Comparison of ENCODE assay signal across 8 mouse cellular contexts in the genomic region with DNA sequence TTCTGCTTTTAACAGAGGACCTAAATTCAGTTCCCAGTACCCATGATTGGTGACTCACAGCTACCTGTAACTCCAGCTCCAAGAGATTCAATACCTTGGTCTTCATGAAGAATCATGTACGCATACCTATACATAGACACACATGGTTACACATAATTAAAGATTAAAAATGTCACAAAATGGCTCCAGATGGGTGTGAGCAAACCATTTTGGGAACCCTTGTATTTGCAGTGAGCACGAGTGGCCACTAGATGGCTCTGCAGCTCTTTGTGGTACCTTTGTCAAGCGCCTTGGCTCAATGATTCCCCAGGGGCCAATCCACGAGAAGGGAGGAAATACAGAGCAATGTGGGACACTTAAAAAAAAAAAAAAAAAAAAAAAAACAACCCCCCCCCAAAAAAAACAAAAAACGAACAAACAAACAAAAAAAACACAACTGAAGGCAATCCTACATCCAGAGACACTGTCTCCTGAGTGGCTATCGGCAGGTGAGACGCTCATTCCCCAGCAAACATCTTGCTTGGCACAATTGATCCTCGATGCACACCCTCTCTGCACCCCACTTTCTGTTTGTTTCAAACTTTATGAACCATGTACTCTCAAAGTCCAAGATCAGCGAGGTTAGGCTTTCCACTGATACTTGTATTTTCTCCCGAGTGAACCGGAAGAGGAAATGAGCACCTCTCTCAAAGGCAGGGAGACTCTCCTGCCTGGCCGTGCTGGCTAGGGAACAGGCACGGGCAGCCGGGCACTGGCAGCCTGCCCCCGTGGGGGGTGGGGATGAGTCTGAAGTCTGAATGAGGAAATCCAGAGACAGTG. TPM values are rescaled to one million over a fixed set of nuclear protein-coding genes. Genes with fewer than 3 reads are reported as not detected.
DNase-seq lines count a peak whose midpoint lies in the region; ATAC-seq and TF ChIP-seq lines count a peak whose summit lies in the region.

No protein-coding gene starts in this region.

- intact Hi-C loops in heart, adult 2 months (cut with DNase I): loop anchor here (1.0 to 5.0 kb wide), 6 partner anchors 37 to 402 kb away; a partner anchor contains a TSS

- peak; percentile 90 for TF ChIP-seq EP300 in heart, adult 2 months (IDR thresholded peaks at IDR 0.05; ENCODE audit: insufficient read depth, low read depth, low read length)

- peak overlapping the region; percentile 40 for H3K4me3 ChIP-seq in embryonic facial prominence, embryonic 13.5 days
- peak overlapping the region; percentile 52 for H3K4me3 ChIP-seq in heart, adult 2 months
- peak overlapping the region; percentile 69 for H3K4me3 ChIP-seq in kidney, adult 2 months (ENCODE audit: insufficient read depth, low read depth, low read length)
- H3K4me3 ChIP-seq in limb, embryonic 11.5 days (ENCODE audit: low read depth, low read length): peak overlapping the region; percentile 21; the same call in 1 of the 2 replicates
- peak overlapping the region; percentile 37 for H3K4me3 ChIP-seq in midbrain, embryonic 13.5 days (replicated peaks)
- H3K4me3 ChIP-seq in small intestine, adult 2 months (ENCODE audit: low read depth, low read length): peak overlapping the region; percentile 75

- peak; percentile 83 for TF ChIP-seq CTCF in heart, adult 2 months (IDR thresholded peaks at IDR 0.05)
- peak; percentile 92 for TF ChIP-seq CTCF in kidney, adult 2 months (conservative IDR thresholded peaks at IDR 0.05; ENCODE audit: insufficient read depth, insufficient read length, low read depth, low read length)
- TF ChIP-seq CTCF in small intestine, adult 2 months (IDR thresholded peaks at IDR 0.05; ENCODE audit: extremely low read depth, insufficient read length, insufficient replicate concordance, low read depth, low read length): peak; percentile 87; the same call in 1 of the 2 replicates

- 17% methylated on average over 15 of the region's 15 CpGs for WGBS in embryonic facial prominence, embryonic 13.5 days
- WGBS in heart, adult 2 months: 2% methylated on average over 15 of the region's 15 CpGs
- WGBS in kidney, adult 2 months: 2% methylated on average over 15 of the region's 15 CpGs
- 16% methylated on average over 15 of the region's 15 CpGs for WGBS in limb, embryonic 11.5 days
- WGBS in midbrain, embryonic 13.5 days: 21% methylated on average over 15 of the region's 15 CpGs
- 2% methylated on average over 15 of the region's 15 CpGs for WGBS in small intestine, adult 2 months

- no peaks in the 10 kb centered on the region for H3K27me3 ChIP-seq in embryonic facial prominence, embryonic 13.5 days
- no peaks in the 10 kb centered on the region for H3K27me3 ChIP-seq in heart, adult 2 months (ENCODE audit: control insufficient read depth, insufficient read depth, low read length)
- H3K27me3 ChIP-seq in kidney, adult 2 months (replicated peaks; ENCODE audit: control insufficient read depth, insufficient read depth, low read length): no peaks in the 10 kb centered on the region
- no peaks in the 10 kb centered on the region for H3K27me3 ChIP-seq in limb, embryonic 11.5 days (ENCODE audit: control insufficient read depth, insufficient read depth, low read length)
- no peaks in the 10 kb centered on the region for H3K27me3 ChIP-seq in midbrain, embryonic 13.5 days
- no peaks in the 10 kb centered on the region for H3K27me3 ChIP-seq in small intestine, adult 2 months (ENCODE audit: control insufficient read depth, insufficient read depth, low read length)

- no peaks in the 10 kb centered on the region for H3K79me2 ChIP-seq in heart, adult 2 months (replicated peaks; ENCODE audit: control insufficient read depth, insufficient read depth, low read length)

- H3K4me2 ChIP-seq in embryonic facial prominence, embryonic 13.5 days: peak overlapping the region; percentile 64
- H3K4me2 ChIP-seq in limb, embryonic 11.5 days (ENCODE audit: low read depth, severe bottlenecking): peak overlapping the region; percentile 47
- H3K4me2 ChIP-seq in midbrain, embryonic 13.5 days (replicated peaks): peak overlapping the region; percentile 51

- H3K9me3 ChIP-seq in embryonic facial prominence, embryonic 13.5 days: no peaks in the 10 kb centered on the region
- H3K9me3 ChIP-seq in limb, embryonic 11.5 days (ENCODE audit: control insufficient read depth, low read length): no peaks in the 10 kb centered on the region
- no peaks in the 10 kb centered on the region for H3K9me3 ChIP-seq in midbrain, embryonic 13.5 days

- ATAC-seq in embryonic facial prominence, embryonic 13.5 days (ENCODE audit: insufficient number of reproducible peaks, insufficient read depth, low FRiP score, low TSS enrichment, low read depth): no peak
- ATAC-seq in limb, embryonic 11.5 days (ENCODE audit: insufficient number of reproducible peaks, low FRiP score, low TSS enrichment, low read depth): peak; percentile 77
- ATAC-seq in midbrain, embryonic 13.5 days: peak; percentile 84

- H3K36me3 ChIP-seq in embryonic facial prominence, embryonic 13.5 days: no peaks in the 10 kb centered on the region
- H3K36me3 ChIP-seq in heart, adult 2 months (ENCODE audit: control insufficient read depth, insufficient read depth, low read length): no peaks in the 10 kb centered on the region
- no peaks in the 10 kb centered on the region; the same call in 1 of the 2 replicates for H3K36me3 ChIP-seq in kidney, adult 2 months (ENCODE audit: control insufficient read depth, insufficient read depth, low read length)
- H3K36me3 ChIP-seq in limb, embryonic 11.5 days (ENCODE audit: control insufficient read depth, insufficient read depth, low read length): no peaks in the 10 kb centered on the region
- no peaks in the 10 kb centered on the region for H3K36me3 ChIP-seq in midbrain, embryonic 13.5 days
- H3K36me3 ChIP-seq in small intestine, adult 2 months (ENCODE audit: control insufficient read depth, insufficient read depth, low read length): peaks cover 8% of the 10 kb centered on the region

- 0 out of 2 replicates have a peak, but pooled peaks cover 4% of the 10 kb centered on the region for H3K4me1 ChIP-seq in embryonic facial prominence, embryonic 13.5 days
- no peaks in the 10 kb centered on the region for H3K4me1 ChIP-seq in heart, adult 2 months (ENCODE audit: control insufficient read depth, insufficient read depth, low read length)
- H3K4me1 ChIP-seq in kidney, adult 2 months (ENCODE audit: control insufficient read depth, insufficient read depth, low read length): no peaks in the 10 kb centered on the region
- H3K4me1 ChIP-seq in limb, embryonic 11.5 days (ENCODE audit: control insufficient read depth, insufficient read depth, low read length): no peaks in the 10 kb centered on the region
- no peaks in the 10 kb centered on the region for H3K4me1 ChIP-seq in midbrain, embryonic 13.5 days (replicated peaks)
- peaks cover 5% of the 10 kb centered on the region; the same call in 1 of the 2 replicates for H3K4me1 ChIP-seq in small intestine, adult 2 months (ENCODE audit: control insufficient read depth, insufficient read depth, insufficient read length, low read length)

- H3K9ac ChIP-seq in embryonic facial prominence, embryonic 13.5 days: peak overlapping the region; percentile 61
- peak overlapping the region; percentile 71 for H3K9ac ChIP-seq in heart, adult 2 months (ENCODE audit: low read depth, low read length)
- peak overlapping the region; percentile 32 for H3K9ac ChIP-seq in limb, embryonic 11.5 days (ENCODE audit: low read length)
- peak overlapping the region; percentile 54 for H3K9ac ChIP-seq in midbrain, embryonic 13.5 days (replicated peaks)

- DNase-seq in 416B (ENCODE audit: low read depth): peak; percentile 94
- DNase-seq in adrenal gland, postnatal 4 days (ENCODE audit: low spot score in 2 of 2): peak; percentile 47 to 68
- peak; percentile 84 to 85 for DNase-seq in heart, adult 2 months
- peak; percentile 93 for DNase-seq in kidney, adult 2 months
- DNase-seq in limb, embryonic 11.5 days (ENCODE audit: low spot score): peak; percentile 93

- TF ChIP-seq POLR2A in heart, adult 2 months (IDR thresholded peaks at IDR 0.05; ENCODE audit: insufficient read depth, low read depth, low read length): peak; percentile 49; the same call in 1 of the 2 replicates
- no peak for TF ChIP-seq POLR2A in kidney, adult 2 months (IDR thresholded peaks at IDR 0.05; ENCODE audit: low read depth, low read length)
- TF ChIP-seq POLR2A in small intestine, adult 2 months (IDR thresholded peaks at IDR 0.05; ENCODE audit: low read depth, low read length): peak; percentile 73

- no peak overlapping the region for H3K27ac ChIP-seq in embryonic facial prominence, embryonic 13.5 days
- peak overlapping the region; percentile 82 for H3K27ac ChIP-seq in heart, adult 2 months
- H3K27ac ChIP-seq in kidney, adult 2 months (ENCODE audit: insufficient read depth, low read depth, low read length): peak overlapping the region; percentile 94
- H3K27ac ChIP-seq in limb, embryonic 11.5 days (replicated peaks; ENCODE audit: low read depth, low read length): no peak overlapping the region
- H3K27ac ChIP-seq in midbrain, embryonic 13.5 days: no peak overlapping the region
- peak overlapping the region; percentile 78 for H3K27ac ChIP-seq in small intestine, adult 2 months (ENCODE audit: insufficient read depth, low read depth, low read length)

RNA-seq across cellular contexts. Expression of a gene that starts 35.1 kb away (rescaled TPM):
- total RNA-seq in adrenal gland, postnatal 4 days (2021): 100 to 1,000 TPM; 129 to 137 TPM
- 141 and 151 TPM in 2 replicates for polyA plus RNA-seq in embryonic facial prominence, embryonic 13.5 days (2015; fragmentation: Nextera tagmentation; extraction: Ambion mirVana)
- 10 to 100 TPM; 73.3 to 80.4 TPM for total RNA-seq in heart, adult 2 months (2021)
- 46.3 and 86.1 TPM in 2 replicates for polyA plus RNA-seq in heart, adult 2 months (2012; rRNA removed)
- 99.8 and 102 TPM in 2 replicates for polyA plus RNA-seq in kidney, adult 2 months (2012; rRNA removed)
- polyA plus RNA-seq in limb, embryonic 11.5 days (2014; fragmentation: Nextera tagmentation; extraction: Ambion mirVana): 151 and 153 TPM in 2 replicates
- 106 and 118 TPM in 2 replicates for polyA plus RNA-seq in midbrain, embryonic 13.5 days (2015; fragmentation: Nextera tagmentation; extraction: Ambion mirVana)
- polyA plus RNA-seq in small intestine, adult 2 months (2012; rRNA removed): 79.2 and 124 TPM in 2 replicates

RNA-seq across cellular contexts. Expression of a gene that starts 40.8 kb away (rescaled TPM):
- total RNA-seq in adrenal gland, postnatal 4 days (2021): 10 to 100 TPM; 44.3 to 44.6 TPM
- 16.2 and 17.6 TPM in 2 replicates for polyA plus RNA-seq in embryonic facial prominence, embryonic 13.5 days (2015; fragmentation: Nextera tagmentation; extraction: Ambion mirVana)
- total RNA-seq in heart, adult 2 months (2021): 1 to 10 TPM; 7.3 TPM
- 2.9 and 4.4 TPM in 2 replicates for polyA plus RNA-seq in heart, adult 2 months (2012; rRNA removed)
- 6.2 and 7.7 TPM in 2 replicates for polyA plus RNA-seq in kidney, adult 2 months (2012; rRNA removed)
- 12.3 and 13.1 TPM in 2 replicates for polyA plus RNA-seq in limb, embryonic 11.5 days (2014; fragmentation: Nextera tagmentation; extraction: Ambion mirVana)
- polyA plus RNA-seq in midbrain, embryonic 13.5 days (2015; fragmentation: Nextera tagmentation; extraction: Ambion mirVana): 8.0 and 9.6 TPM in 2 replicates
- 2.7 and 4.1 TPM in 2 replicates for polyA plus RNA-seq in small intestine, adult 2 months (2012; rRNA removed)

RNA-seq across cellular contexts. Expression of a gene that starts 56.6 kb away (rescaled TPM):
- total RNA-seq in adrenal gland, postnatal 4 days (2021): 10 to 100 TPM; 24.2 to 25.0 TPM
- polyA plus RNA-seq in embryonic facial prominence, embryonic 13.5 days (2015; fragmentation: Nextera tagmentation; extraction: Ambion mirVana): 18.7 and 19.2 TPM in 2 replicates
- 10 to 100 TPM; 21.7 to 25.6 TPM for total RNA-seq in heart, adult 2 months (2021)
- polyA plus RNA-seq in heart, adult 2 months (2012; rRNA removed): 6.0 and 13.6 TPM in 2 replicates
- polyA plus RNA-seq in kidney, adult 2 months (2012; rRNA removed): 7.8 and 9.4 TPM in 2 replicates
- 33.5 and 35.9 TPM in 2 replicates for polyA plus RNA-seq in limb, embryonic 11.5 days (2014; fragmentation: Nextera tagmentation; extraction: Ambion mirVana)
- polyA plus RNA-seq in midbrain, embryonic 13.5 days (2015; fragmentation: Nextera tagmentation; extraction: Ambion mirVana): 13.3 and 15.3 TPM in 2 replicates
- 2.2 and 2.9 TPM in 2 replicates for polyA plus RNA-seq in small intestine, adult 2 months (2012; rRNA removed)

Comparison
In these comparisons a context has a peak if more than half of its experiments do, and no peak if none do; other contexts are left out.
1. H3K27ac ChIP-seq: peak in heart, adult 2 months (single experiment), kidney, adult 2 months (single experiment) and small intestine, adult 2 months (single experiment); none in embryonic facial prominence, embryonic 13.5 days (single experiment), limb, embryonic 11.5 days (single experiment) and midbrain, embryonic 13.5 days (single experiment).
2. H3K4me3 ChIP-seq: peak in every context shown above with its lines; median percentile 75 in small intestine, adult 2 months; 69 in kidney, adult 2 months; 52 in heart, adult 2 months; 40 in embryonic facial prominence, embryonic 13.5 days; 37 in midbrain, embryonic 13.5 days; 21 in limb, embryonic 11.5 days.
3. Peak in every context shown above with its lines, with median percentiles within 50 percentile points of each other: DNase-seq, H3K4me2 ChIP-seq, H3K9ac ChIP-seq and CTCF ChIP-seq.